Mouse (Mus musculus): Measurements from ENCODE around the gene Gng13. TPM values are rescaled to one million over a fixed set of nuclear protein-coding genes. Genes with fewer than 3 reads are reported as not detected.

The Gng13 gene
- total RNA-seq, 2 experiments from 2014 or later = 1.8 TPM; not detected in 1

Small RNA genes lying within 50 kb of the gene (microRNA-seq; reads per million reads assigned to microRNA genes)
- gene Gm25083 = not detected

Other genes with a start within 250 kb of the Gng13 start
- under 1 TPM; 0.14 to 0.22 TPM for gene Sstr5, start 219.9 kb upstream of the Gng13 start, total RNA-seq (2021)
- 1 to 10 TPM; 2.4 TPM for gene Sox8, start 146.5 kb upstream of the Gng13 start, total RNA-seq (2021)
- gene Lmf1, start 138.1 kb upstream of the Gng13 start, total RNA-seq (2021) = 10 to 100 TPM; 32.4 to 34.3 TPM
- gene Chtf18, start 10.2 kb downstream of the Gng13 start, total RNA-seq (2021) = 10 to 100 TPM; 16.2 to 17.7 TPM
- 10 to 100 TPM; 16.6 to 18.2 TPM for gene Rpusd1, start 10.5 kb downstream of the Gng13 start, total RNA-seq (2021)
- not detected for gene Mslnl, start 18.9 kb downstream of the Gng13 start, total RNA-seq (2021)
- gene Msln, start 37.2 kb downstream of the Gng13 start, total RNA-seq (2021) = 10 to 100 TPM; 16.3 to 19.1 TPM
- gene Narfl, start 56.6 kb downstream of the Gng13 start, total RNA-seq (2021) = 10 to 100 TPM; 39.5 to 40.8 TPM
- 10 to 100 TPM; 51.4 to 53.4 TPM for gene Haghl, start 68.5 kb downstream of the Gng13 start, total RNA-seq (2021)
- gene Ccdc78, start 69.4 kb downstream of the Gng13 start, total RNA-seq (2021) = under 1 TPM in 1 of 2 experiments, not detected in 1; 0.22 TPM
- gene Fam173a, start 75.7 kb downstream of the Gng13 start, total RNA-seq (2021) = 10 to 100 TPM; 89.1 to 93.5 TPM
- not detected for gene AC134908.4, start 78.5 kb downstream of the Gng13 start, total RNA-seq (2021)
- gene Metrn, start 80.0 kb downstream of the Gng13 start, total RNA-seq (2021) = 10 to 100 TPM; 71.1 to 74.5 TPM
- 10 to 100 TPM; 24.8 to 26.9 TPM for gene Fbxl16, start 91.9 kb downstream of the Gng13 start, total RNA-seq (2021)
- 10 to 100 TPM; 27.8 to 31.0 TPM for gene Wdr24, start 106.5 kb downstream of the Gng13 start, total RNA-seq (2021)
- gene Jmjd8, start 111.7 kb downstream of the Gng13 start, total RNA-seq (2021) = 10 to 100 TPM; 72.9 to 81.8 TPM
- 100 to 1,000 TPM; 210 to 213 TPM for gene Stub1, start 116.2 kb downstream of the Gng13 start, total RNA-seq (2021)
- 10 to 100 TPM; 19.3 to 21.4 TPM for gene Rhbdl1, start 120.1 kb downstream of the Gng13 start, total RNA-seq (2021)
- 10 to 100 TPM; 13.2 to 15.5 TPM for gene Gm20683, start 124.6 kb downstream of the Gng13 start, total RNA-seq (2021)
- gene Rhot2, start 127.7 kb downstream of the Gng13 start, total RNA-seq (2021) = 10 to 100 TPM; 89.6 to 95.0 TPM
- gene Wdr90, start 144.3 kb downstream of the Gng13 start, total RNA-seq (2021) = 10 to 100 TPM; 53.1 to 58.9 TPM
- gene Mcrip2, start 151.6 kb downstream of the Gng13 start, total RNA-seq (2021) = 100 to 1,000 TPM; 193 to 209 TPM
- gene Mettl26, start 157.9 kb downstream of the Gng13 start, total RNA-seq (2021) = 10 to 100 TPM; 80.4 to 81.3 TPM
- gene Wfikkn1, start 163.7 kb downstream of the Gng13 start, total RNA-seq (2021) = 1 to 10 TPM; 5.1 to 5.2 TPM
- gene Rab40c, start 202.6 kb downstream of the Gng13 start, total RNA-seq (2021) = 10 to 100 TPM; 36.4 to 38.1 TPM
- gene Pigq, start 227.8 kb downstream of the Gng13 start, total RNA-seq (2021) = 100 to 1,000 TPM in 1 of 2 experiments, 10 to 100 TPM in 1; 97.7 to 115 TPM
- gene Nhlrc4, start 227.8 kb downstream of the Gng13 start, total RNA-seq (2021) = 1 to 10 TPM in 1 of 2 experiments, under 1 TPM in 1; 0.54 to 1.5 TPM
- gene A930017K11Rik, start 235.4 kb downstream of the Gng13 start, total RNA-seq (2021) = 1 to 10 TPM in 1 of 2 experiments, not detected in 1; 1.1 TPM

Measured in adrenal gland, postnatal 4 days (tissue).